Mouse (Mus musculus): ENCODE measurements around the gene B3gnt7. TPM values are rescaled to one million over a fixed set of nuclear protein-coding genes. Genes with fewer than 3 reads are reported as not detected.

Gene B3gnt7
- total and polyA plus RNA-seq, 2 experiments from 2014 or later: 14.5 to 15.0 TPM

- peaks cover 5% of the 10 kb centered on the region; the same call in 1 of the 2 replicates for H3K4me1 ChIP-seq (ENCODE audit: insufficient read depth, low read length)
- H3K9ac ChIP-seq (replicated peaks; ENCODE audit: low read length, poor library complexity, severe bottlenecking): peak overlapping the region; percentile 80
- no peaks in the 10 kb centered on the region for H3K27me3 ChIP-seq (ENCODE audit: insufficient read depth, low read length)
- TF ChIP-seq CTCF (IDR thresholded peaks at IDR 0.05): no peak
- peak overlapping the region; percentile 62 for H3K27ac ChIP-seq (ENCODE audit: low read depth, low read length)
- ATAC-seq (ENCODE audit: low FRiP score) (no peak), DNase-seq (ENCODE audit: low spot score) (peak; percentile 5)
- peaks cover 10% of the 10 kb centered on the region for H3K36me3 ChIP-seq (ENCODE audit: insufficient read depth, low read length)
- peak overlapping the region; percentile 77 for H3K4me3 ChIP-seq (ENCODE audit: low read depth, low read length)
- peak overlapping the region; percentile 79 for H3K4me2 ChIP-seq (ENCODE audit: low read depth, low read length, poor library complexity, severe bottlenecking)
- WGBS: 2% methylated on average over 16 of the region's 16 CpGs
- H3K9me3 ChIP-seq (ENCODE audit: low read length): no peaks in the 10 kb centered on the region
These were observed 1.2 kb downstream of the B3gnt7 start for GRCm38 (mm10) chr1:86303873-86304250.

- 0 out of 2 replicates have a peak, but pooled peaks cover 3% of the 10 kb centered on the region for H3K27me3 ChIP-seq (ENCODE audit: insufficient read depth, low read length)
- no peak overlapping the region for H3K27ac ChIP-seq (ENCODE audit: low read depth, low read length)
- H3K9me3 ChIP-seq (ENCODE audit: low read length): no peaks in the 10 kb centered on the region
- TF ChIP-seq CTCF (IDR thresholded peaks at IDR 0.05): no peak
- H3K4me1 ChIP-seq (ENCODE audit: insufficient read depth, low read length): peaks cover 5% of the 10 kb centered on the region; the same call in 1 of the 2 replicates
- no peak overlapping the region for H3K4me2 ChIP-seq (ENCODE audit: low read depth, low read length, poor library complexity, severe bottlenecking)
- H3K4me3 ChIP-seq (ENCODE audit: low read depth, low read length): no peak overlapping the region
- ATAC-seq (ENCODE audit: low FRiP score) (no peak), DNase-seq (ENCODE audit: low spot score) (no peak)
- no peak overlapping the region for H3K9ac ChIP-seq (replicated peaks; ENCODE audit: low read length, poor library complexity, severe bottlenecking)
- 79% methylated on average over 3 of the region's 3 CpGs for WGBS
- peaks cover 10% of the 10 kb centered on the region for H3K36me3 ChIP-seq (ENCODE audit: insufficient read depth, low read length)
These were observed 4.1 kb downstream of the B3gnt7 start for GRCm38 (mm10) chr1:86306686-86307085.

GRCm38 (mm10) chr1:86307177-86307762 lies 4.6 kb downstream of the B3gnt7 start:
- WGBS: 85% methylated on average over 7 of the region's 7 CpGs
- no peaks in the 10 kb centered on the region for H3K9me3 ChIP-seq (ENCODE audit: low read length)
- H3K4me3 ChIP-seq (ENCODE audit: low read depth, low read length): no peak overlapping the region
- no peak for DNase-seq (ENCODE audit: low spot score)
- peaks cover 10% of the 10 kb centered on the region for H3K36me3 ChIP-seq (ENCODE audit: insufficient read depth, low read length)
- no peak overlapping the region for H3K4me2 ChIP-seq (ENCODE audit: low read depth, low read length, poor library complexity, severe bottlenecking)
- no peak for ATAC-seq (ENCODE audit: low FRiP score)
- H3K27ac ChIP-seq (ENCODE audit: low read depth, low read length): no peak overlapping the region
- no peak for TF ChIP-seq CTCF (IDR thresholded peaks at IDR 0.05)
- 0 out of 2 replicates have a peak, but pooled peaks cover 3% of the 10 kb centered on the region for H3K27me3 ChIP-seq (ENCODE audit: insufficient read depth, low read length)
- H3K9ac ChIP-seq (replicated peaks; ENCODE audit: low read length, poor library complexity, severe bottlenecking): no peak overlapping the region
- H3K4me1 ChIP-seq (ENCODE audit: insufficient read depth, low read length): peaks cover 5% of the 10 kb centered on the region; the same call in 1 of the 2 replicates

- H3K4me3 ChIP-seq (ENCODE audit: low read depth, low read length): no peak overlapping the region
- no peak overlapping the region for H3K4me2 ChIP-seq (ENCODE audit: low read depth, low read length, poor library complexity, severe bottlenecking)
- WGBS: 50% methylated on average over 4 of the region's 4 CpGs
- peaks cover 10% of the 10 kb centered on the region for H3K36me3 ChIP-seq (ENCODE audit: insufficient read depth, low read length)
- H3K9ac ChIP-seq (replicated peaks; ENCODE audit: low read length, poor library complexity, severe bottlenecking): no peak overlapping the region
- H3K4me1 ChIP-seq (ENCODE audit: insufficient read depth, low read length): peaks cover under 1% of the 10 kb centered on the region; the same call in 1 of the 2 replicates
- H3K27ac ChIP-seq (ENCODE audit: low read depth, low read length): no peak overlapping the region
- no peaks in the 10 kb centered on the region for H3K9me3 ChIP-seq (ENCODE audit: low read length)
- ATAC-seq (ENCODE audit: low FRiP score) (no peak), DNase-seq (ENCODE audit: low spot score) (no peak)
- 0 out of 2 replicates have a peak, but pooled peaks cover 3% of the 10 kb centered on the region for H3K27me3 ChIP-seq (ENCODE audit: insufficient read depth, low read length)
- no peak for TF ChIP-seq CTCF (IDR thresholded peaks at IDR 0.05)
These were observed 5.4 kb downstream of the B3gnt7 start for GRCm38 (mm10) chr1:86307871-86308641.

GRCm38 (mm10) chr1:86309270-86309833 lies 6.7 kb downstream of the B3gnt7 start:
- no peak overlapping the region for H3K9ac ChIP-seq (replicated peaks; ENCODE audit: low read length, poor library complexity, severe bottlenecking)
- ATAC-seq (ENCODE audit: low FRiP score): no peak
- H3K27me3 ChIP-seq (ENCODE audit: insufficient read depth, low read length): 0 out of 2 replicates have a peak, but pooled peaks cover 3% of the 10 kb centered on the region
- H3K36me3 ChIP-seq (ENCODE audit: insufficient read depth, low read length): peaks cover 10% of the 10 kb centered on the region
- no peaks in the 10 kb centered on the region for H3K4me1 ChIP-seq (ENCODE audit: insufficient read depth, low read length)
- no peak for DNase-seq (ENCODE audit: low spot score)
- TF ChIP-seq CTCF (IDR thresholded peaks at IDR 0.05): no peak
- H3K4me2 ChIP-seq (ENCODE audit: low read depth, low read length, poor library complexity, severe bottlenecking): no peak overlapping the region
- H3K4me3 ChIP-seq (ENCODE audit: low read depth, low read length): no peak overlapping the region
- no peak overlapping the region for H3K27ac ChIP-seq (ENCODE audit: low read depth, low read length)
- WGBS: 91% methylated on average over 7 of the region's 7 CpGs
- H3K9me3 ChIP-seq (ENCODE audit: low read length): no peaks in the 10 kb centered on the region

All from midbrain, postnatal 0 days (tissue).